Mouse (Mus musculus) limb, embryonic 13.5 days (tissue): ENCODE data around the gene Dcpp2. TPM values are rescaled to one million over a fixed set of nuclear protein-coding genes. Genes with fewer than 3 reads are reported as not detected.
A peak's percentile ranks its signal among the peaks of the same experiment; 100 is the strongest.
"Not testable (repeated sequence)": the region's sequence is repeated elsewhere in the genome, so short reads cannot be mapped to it uniquely, and the experiment has no call there.

Experiments
- ATAC-seq: fragments of 200-750 bp; cut with Nextera tagmentation; 2 replicates; pipeline ENCODE4 v1.8.0; 2017; ENCODE audit warnings: low read depth, moderate number of reproducible peaks, moderate TSS enrichment; ENCODE audit not compliant: low FRiP score
- H3K27ac ChIP-seq: fragments of 300-500 bp; sonication (generic); 2 replicates; pipeline ENCODE4 v1.5.1; 2015; ENCODE audit warnings: inconsistent platforms, mild to moderate bottlenecking, moderate library complexity
- H3K27me3 ChIP-seq: fragments of 300-500 bp; sonication (generic); 2 replicates; pipeline ENCODE4 v1.6.1; 2015; ENCODE audit warnings: mild to moderate bottlenecking, inconsistent platforms
- H3K36me3 ChIP-seq: fragments of 300-500 bp; sonication (generic); 2 replicates; pipeline ENCODE4 v1.6.1; 2015; ENCODE audit warnings: inconsistent platforms, mild to moderate bottlenecking, moderate library complexity
- H3K4me1 ChIP-seq: fragments of 300-500 bp; sonication (generic); 2 replicates; pipeline ENCODE4 v1.6.1; 2015; ENCODE audit warnings: inconsistent platforms
- H3K4me2 ChIP-seq: fragments of 300-500 bp; sonication (generic); replicated peaks from 2 replicates; pipeline ENCODE4 v1.6.1; 2015; ENCODE audit warnings: inconsistent platforms, mild to moderate bottlenecking, moderate library complexity
- H3K4me3 ChIP-seq: fragments of 300-500 bp; sonication (generic); 2 replicates; pipeline ENCODE4 v1.5.1; 2015; ENCODE audit warnings: moderate library complexity, mild to moderate bottlenecking, inconsistent platforms
- H3K9ac ChIP-seq: fragments of 300-500 bp; sonication (generic); 2 replicates; pipeline ENCODE4 v1.6.1; 2015; ENCODE audit warnings: mild to moderate bottlenecking, inconsistent platforms
- H3K9me3 ChIP-seq: fragments of 300-500 bp; sonication (generic); 2 replicates; pipeline ENCODE4 v1.6.1; 2016; ENCODE audit warnings: inconsistent platforms
- WGBS: fragments of 180-500 bp; shearing (Covaris S2); methylation state at CpG from one replicate; pipeline ENCODE4 v1.1.7; 2015; 5-methylcytosine and 5-hydroxymethylcytosine counted together
- polyA plus RNA-seq: library from polyadenylated mRNA; unstranded; fragments of >200 nt; fragmentation: Nextera tagmentation; extraction: Ambion mirVana; gene quantifications from 2 replicates; pipeline ENCODE4 v1.2.1, GENCODE M21; 2015

Gene Dcpp2
- not detected in 2 replicates for polyA plus RNA-seq

- WGBS: 88% methylated on average over 4 of the region's 4 CpGs
- not testable (repeated sequence) for ATAC-seq
Measured at GRCm38 (mm10) chr17:23880576-23880975, at the start of gene Dcpp2, which contains the start of gene Dcpp1. Dcpp2 (plus strand) TSS chr17:23880880. Dcpp1 (plus strand) TSS chr17:23880876.

GRCm38 (mm10) chr17:23831201-23831600 is 49.5 kb upstream of the Dcpp2 start:
- Histone ChIP-seq H3K27ac (no peak overlapping the region), H3K9me3 (no peaks in the 10 kb centered on the region), H3K27me3 (peaks cover 35% of the 10 kb centered on the region), H3K4me1 (peaks cover 20% of the 10 kb centered on the region), H3K4me3 (no peak overlapping the region), H3K36me3 (peaks cover 12% of the 10 kb centered on the region), H3K4me2 (no peak overlapping the region), H3K9ac (no peak overlapping the region)
- no peak for ATAC-seq
- WGBS: 94% methylated on average over 1 of the region's 1 CpGs

More at GRCm38 (mm10) chr17:23880576-23880975, at the start of gene Dcpp2, which contains the start of gene Dcpp1:
- H3K4me2 ChIP-seq, H3K27ac ChIP-seq, H3K27me3 ChIP-seq, H3K4me3 ChIP-seq, H3K9ac ChIP-seq, H3K9me3 ChIP-seq, H3K4me1 ChIP-seq, H3K36me3 ChIP-seq: not testable (repeated sequence)

GRCm38 (mm10) chr17:23836006-23836575 is 44.6 kb upstream of the Dcpp2 start, which contains the start of gene Prss33:
Prss33 (minus strand) TSS chr17:23836056.
- Histone ChIP-seq H3K4me3 (no peak within 1 kb of the TSS), H3K9me3 (no peaks in the 10 kb centered on the region), H3K27me3 (peaks cover 29% of the 10 kb centered on the region), H3K4me2 (no peak within 1 kb of the TSS), H3K36me3 (no peaks in the 10 kb centered on the region), H3K9ac (no peak within 1 kb of the TSS), H3K4me1 (no peaks in the 10 kb centered on the region), H3K27ac (no peak within 1 kb of the TSS)
- WGBS: 72% methylated on average over 8 of the region's 8 CpGs
- peak; percentile 49; the same call in 1 of the 2 replicates for ATAC-seq

- ATAC-seq: no peak
- Histone ChIP-seq H3K27ac (no peak overlapping the region), H3K27me3 (0 out of 2 replicates have a peak, but pooled peaks cover under 1% of the 10 kb centered on the region), H3K4me1 (no peaks in the 10 kb centered on the region), H3K9me3 (no peaks in the 10 kb centered on the region), H3K36me3 (no peaks in the 10 kb centered on the region), H3K4me3 (no peak overlapping the region), H3K4me2 (no peak overlapping the region), H3K9ac (no peak overlapping the region)
- 33% methylated on average over 4 of the region's 4 CpGs for WGBS
Measured at GRCm38 (mm10) chr17:23841145-23841544, 39.5 kb upstream of the Dcpp2 start.

- no peaks in the 10 kb centered on the region for H3K4me1 ChIP-seq
- H3K9ac ChIP-seq: no peak overlapping the region
- no peaks in the 10 kb centered on the region for H3K9me3 ChIP-seq
- peak overlapping the region; percentile 52 for H3K4me2 ChIP-seq
- peak overlapping the region; percentile 26; the same call in 1 of the 2 replicates for H3K4me3 ChIP-seq
- no peaks in the 10 kb centered on the region for H3K36me3 ChIP-seq
- 48% methylated on average over 23 of the region's 23 CpGs for WGBS
- no peak for ATAC-seq
- no peak overlapping the region for H3K27ac ChIP-seq
- H3K27me3 ChIP-seq: no peaks in the 10 kb centered on the region
Measured at GRCm38 (mm10) chr17:23843141-23843811, 37.4 kb upstream of the Dcpp2 start.

GRCm38 (mm10) chr17:23843812-23844273 is 36.8 kb upstream of the Dcpp2 start, which contains the start of the genes Prss32 and Prss41:
Prss32 (plus strand) TSS chr17:23843855.
Prss41 (minus strand) TSS chr17:23844172.
- Histone ChIP-seq H3K9me3 (no peaks in the 10 kb centered on the region), H3K9ac (no peak within 1 kb of the TSS), H3K27ac (no peak within 1 kb of the TSS), H3K4me3 (peak within 1 kb of the TSS; percentile 26), H3K36me3 (no peaks in the 10 kb centered on the region), H3K4me1 (no peaks in the 10 kb centered on the region), H3K27me3 (no peaks in the 10 kb centered on the region), H3K4me2 (peak within 1 kb of the TSS; percentile 52)
- WGBS: 17% methylated on average over 19 of the region's 19 CpGs
- no peak for ATAC-seq

GRCm38 (mm10) chr17:23850028-23850427 is 30.7 kb upstream of the Dcpp2 start:
- Histone ChIP-seq H3K9ac (no peak overlapping the region), H3K9me3 (no peaks in the 10 kb centered on the region), H3K27ac (no peak overlapping the region), H3K4me1 (no peaks in the 10 kb centered on the region), H3K27me3 (no peaks in the 10 kb centered on the region), H3K4me3 (no peak overlapping the region), H3K36me3 (no peaks in the 10 kb centered on the region), H3K4me2 (no peak overlapping the region)
- WGBS: 57% methylated on average over 2 of the region's 2 CpGs
- ATAC-seq: no peak

- H3K4me2 ChIP-seq: no peak overlapping the region
- 60% methylated on average over 19 of the region's 19 CpGs for WGBS
- H3K27me3 ChIP-seq: no peaks in the 10 kb centered on the region
- H3K9ac ChIP-seq: no peak overlapping the region
- H3K4me3 ChIP-seq: no peak overlapping the region
- no peaks in the 10 kb centered on the region for H3K4me1 ChIP-seq
- H3K9me3 ChIP-seq: no peaks in the 10 kb centered on the region
- H3K27ac ChIP-seq: no peak overlapping the region
- no peaks in the 10 kb centered on the region for H3K36me3 ChIP-seq
- ATAC-seq: no peak
Measured at GRCm38 (mm10) chr17:23850853-23851749, 29.6 kb upstream of the Dcpp2 start.

- Histone ChIP-seq H3K27me3 (no peaks in the 10 kb centered on the region), H3K36me3 (no peaks in the 10 kb centered on the region), H3K9me3 (no peaks in the 10 kb centered on the region), H3K4me1 (no peaks in the 10 kb centered on the region), H3K4me2 (no peak overlapping the region), H3K27ac (no peak overlapping the region), H3K4me3 (no peak overlapping the region), H3K9ac (no peak overlapping the region)
- no peak for ATAC-seq
- 38% methylated on average over 5 of the region's 5 CpGs for WGBS
Measured at GRCm38 (mm10) chr17:23853292-23853691, 27.4 kb upstream of the Dcpp2 start.

GRCm38 (mm10) chr17:23854229-23854765 is 26.4 kb upstream of the Dcpp2 start:
- Histone ChIP-seq H3K36me3 (no peaks in the 10 kb centered on the region), H3K4me2 (no peak overlapping the region), H3K9ac (no peak overlapping the region), H3K9me3 (no peaks in the 10 kb centered on the region), H3K27ac (no peak overlapping the region), H3K27me3 (no peaks in the 10 kb centered on the region), H3K4me3 (no peak overlapping the region), H3K4me1 (no peaks in the 10 kb centered on the region)
- ATAC-seq: no peak
- 84% methylated on average over 10 of the region's 10 CpGs for WGBS

GRCm38 (mm10) chr17:23857193-23857592 is 23.5 kb upstream of the Dcpp2 start:
- 82% methylated on average over 6 of the region's 6 CpGs for WGBS

More at GRCm38 (mm10) chr17:23857193-23857592, 23.5 kb upstream of the Dcpp2 start:
- Histone ChIP-seq H3K4me2 (no peak overlapping the region), H3K27ac (no peak overlapping the region), H3K4me3 (no peak overlapping the region), H3K36me3 (no peaks in the 10 kb centered on the region), H3K9ac (no peak overlapping the region), H3K9me3 (no peaks in the 10 kb centered on the region), H3K27me3 (no peaks in the 10 kb centered on the region), H3K4me1 (no peaks in the 10 kb centered on the region)
- no peak for ATAC-seq
